Mouse (Mus musculus) cortical plate, adult 2 months (tissue): ENCODE measurements around the gene Cenpm.

Source experiments
- CTCF ChIP-seq: fragments of 200-500 bp; IDR thresholded peaks from 2 replicates; pipeline ENCODE4 v1.5.1; 2011; ENCODE audit warnings: mild to moderate bottlenecking, control low read depth, low read length; ENCODE audit not compliant: insufficient read depth; ENCODE audit errors: extremely low read depth
- POLR2A ChIP-seq: fragments of 200-500 bp; IDR thresholded peaks from 2 replicates; pipeline ENCODE4 v1.6.1; 2011; ENCODE audit warnings: mild to moderate bottlenecking, low read length, control low read depth; ENCODE audit not compliant: insufficient read depth; ENCODE audit errors: extremely low read depth

- TF ChIP-seq POLR2A (no peak), CTCF (no peak)
Measured at GRCm38 (mm10) chr15:82290252-82290651, 45.7 kb upstream of the Cenpm start.
